Mouse (Mus musculus) yolk sac, embryonic 10.5 days (tissue): Measurements from ENCODE around the gene Gm29666.

Source experiments
- DNase-seq: peaks from one replicate; pipeline ENCODE4 v3.0.0-alpha.2; 2017; ENCODE audit warnings: low spot score

Gene Gm29666

DNA sequence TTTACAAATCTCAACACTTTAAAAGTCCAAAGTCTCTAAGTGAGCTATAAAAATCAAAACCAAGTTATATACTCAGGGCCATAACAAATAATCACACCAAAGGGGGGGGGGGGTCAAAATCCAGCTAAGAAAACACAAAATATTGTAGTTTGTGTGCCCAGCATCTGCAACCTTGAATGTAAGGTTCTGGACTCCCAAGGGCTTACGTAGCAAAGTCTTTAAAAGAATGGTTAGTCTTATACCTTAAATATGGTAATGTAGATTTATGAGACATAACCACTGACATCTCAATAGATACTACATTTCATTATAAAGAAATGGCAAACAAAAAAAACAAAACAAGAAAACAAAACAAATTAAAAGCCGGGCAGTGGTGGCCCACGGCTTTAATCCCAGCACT is at the start of gene Gm29666:
Gene Gm29666, minus strand, starts transcription at position 101 of the 400 bp plus-strand sequence.
- no peak for DNase-seq

DNA sequence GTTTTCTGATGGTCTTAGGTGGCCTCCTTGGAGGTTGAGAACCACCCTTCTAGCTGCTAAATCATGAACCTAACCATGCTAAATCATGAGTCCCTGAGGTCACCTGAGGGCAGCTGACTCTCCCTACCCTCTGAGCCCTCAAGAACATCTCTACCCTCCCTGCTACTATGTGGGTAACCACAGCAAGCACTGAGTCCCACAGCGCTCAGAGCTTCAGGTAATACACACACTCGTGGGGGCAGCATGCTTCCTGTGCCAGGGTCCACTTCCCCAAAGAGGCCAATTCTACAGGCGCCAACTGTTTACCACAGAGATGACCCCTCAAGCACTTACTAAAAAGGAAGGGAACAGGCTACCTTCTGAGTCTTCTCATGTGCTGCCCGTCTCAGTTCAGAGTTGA is 48.7 kb upstream of the Gm29666 start:
- no peak for DNase-seq

DNA sequence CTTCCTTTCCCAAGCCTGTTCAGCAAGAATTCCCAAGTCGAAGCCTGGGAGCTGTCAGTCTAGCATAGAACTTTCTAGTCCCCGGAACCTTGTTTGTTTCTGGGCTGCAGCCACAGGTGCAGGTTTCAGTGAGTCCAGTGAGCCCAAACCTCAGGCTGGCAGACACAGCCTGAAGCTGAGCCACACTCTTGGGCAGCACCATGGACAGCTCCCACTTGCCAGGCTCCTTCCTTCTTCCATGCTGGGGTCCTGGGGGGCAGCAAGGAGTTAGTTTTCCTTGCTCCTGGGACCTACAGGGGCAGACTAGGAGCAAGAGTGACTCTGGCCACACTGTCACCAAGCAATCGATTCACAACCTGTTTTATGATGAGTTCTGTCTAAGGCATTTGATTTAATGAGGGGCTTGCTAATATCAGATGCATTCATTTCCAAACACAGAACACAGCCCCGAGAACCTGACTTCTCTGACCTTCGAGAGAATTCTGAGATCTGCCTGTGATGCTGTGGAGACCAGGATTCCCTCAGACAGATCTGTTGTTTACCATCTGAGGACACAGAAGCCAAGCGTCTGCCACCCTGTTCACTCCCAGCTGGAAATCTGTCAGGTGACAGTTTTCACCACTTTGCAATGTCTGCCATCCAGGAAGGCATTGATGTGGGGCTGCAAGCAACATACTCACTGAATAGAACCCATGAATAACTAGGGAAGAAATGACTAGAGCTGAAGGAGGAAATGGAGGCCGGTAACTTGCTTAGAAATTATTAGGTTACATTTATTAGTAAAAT is 45.9 kb upstream of the Gm29666 start:
- peak; percentile 24 for DNase-seq

DNA sequence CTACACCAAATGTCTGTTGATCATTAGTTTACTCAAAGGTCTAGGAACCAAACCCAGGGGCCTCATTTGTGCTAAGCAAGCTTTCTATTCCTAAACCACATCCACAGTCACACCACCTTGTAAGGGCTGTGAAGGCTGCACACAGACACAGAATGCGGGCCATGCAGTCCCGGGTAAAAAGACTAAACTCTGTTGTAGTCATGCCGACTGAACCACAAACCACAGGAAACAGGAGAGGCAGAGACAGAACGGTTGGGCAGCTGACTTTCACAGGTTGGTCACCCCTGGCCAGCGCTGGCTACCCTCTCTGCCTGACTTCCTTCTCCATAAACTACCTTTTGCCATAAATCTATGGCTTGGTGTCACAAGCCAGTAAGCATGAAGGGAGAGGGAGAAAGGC is 44.9 kb upstream of the Gm29666 start:
- no peak for DNase-seq

DNA sequence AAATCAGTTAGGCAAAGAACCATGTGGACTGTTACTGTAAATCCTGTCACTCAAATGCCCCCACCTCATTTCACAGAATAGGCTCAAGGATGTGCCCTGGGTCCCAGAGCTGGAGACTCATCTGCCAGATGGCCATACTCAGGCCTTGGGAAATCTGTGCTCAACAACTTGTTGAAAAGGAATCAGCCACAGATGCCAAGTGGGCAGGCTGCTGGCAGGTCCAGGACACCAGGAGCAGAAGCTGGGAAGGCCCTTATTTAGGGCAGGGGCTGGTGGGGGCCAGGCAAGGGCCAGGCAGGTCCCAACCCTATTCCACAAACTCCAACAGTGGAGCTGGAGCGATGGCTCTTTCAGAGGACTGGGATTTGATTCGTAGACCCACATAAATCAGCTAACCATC is 42.7 kb upstream of the Gm29666 start:
- DNase-seq = no peak

DNA sequence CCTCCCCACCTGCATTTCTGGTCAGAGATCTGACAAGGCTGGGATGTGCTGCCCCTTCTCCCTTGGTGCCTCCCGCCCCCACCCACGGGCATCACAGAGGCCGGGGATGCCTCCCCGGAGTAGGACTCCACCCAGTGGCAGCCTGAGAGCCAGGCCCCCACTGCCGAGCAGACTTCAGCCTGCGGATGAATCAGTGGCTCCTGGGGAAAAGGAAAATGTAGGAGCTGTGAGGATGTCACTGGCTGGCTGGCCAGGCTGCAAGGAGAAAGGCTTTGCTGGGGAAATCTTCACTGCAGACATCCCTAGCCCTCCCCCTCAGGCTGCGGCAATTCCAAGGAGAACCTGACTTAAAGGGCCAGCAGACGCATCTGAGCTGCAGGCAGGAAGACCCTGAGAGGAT is 40.9 kb upstream of the Gm29666 start:
- no peak for DNase-seq

DNA sequence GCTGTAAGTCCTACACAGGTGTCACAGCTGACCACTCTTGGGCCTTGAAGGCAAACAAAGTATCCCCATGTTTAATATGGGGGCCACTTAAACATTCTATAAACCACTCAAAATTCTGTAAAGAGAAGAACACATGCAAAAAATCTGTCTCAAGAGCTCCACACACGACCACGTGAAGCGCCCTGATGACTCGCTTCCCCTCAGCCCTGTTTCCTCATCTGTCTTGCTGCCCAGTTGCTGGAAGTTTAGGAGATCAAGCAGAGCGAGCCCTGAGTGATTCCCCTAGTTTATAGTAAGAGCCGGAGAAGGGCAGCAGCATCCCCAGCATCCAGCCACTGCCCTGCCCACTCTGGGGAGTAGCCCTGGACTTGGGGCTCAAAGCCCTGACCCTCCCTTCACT is 40.1 kb upstream of the Gm29666 start:
- DNase-seq = no peak

DNA sequence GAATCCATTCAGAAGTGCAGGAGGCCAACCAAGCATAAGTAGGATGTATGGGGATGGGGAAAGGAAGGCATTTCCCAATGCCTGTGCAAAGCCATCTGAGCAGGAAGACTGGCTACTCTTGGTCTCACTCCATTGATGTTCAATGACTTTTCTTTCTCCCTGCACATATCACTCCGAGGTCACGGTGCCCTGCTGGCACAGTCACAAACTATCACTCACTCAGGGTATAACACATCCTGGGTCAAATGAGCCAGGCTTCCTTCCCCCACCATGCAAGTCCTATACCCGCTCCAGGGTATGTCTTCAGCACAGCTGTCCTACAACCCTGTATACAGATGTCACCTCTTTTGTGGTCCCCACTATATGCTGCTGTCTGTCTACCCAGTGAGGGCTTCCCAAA is 38.5 kb upstream of the Gm29666 start:
- no peak for DNase-seq

DNA sequence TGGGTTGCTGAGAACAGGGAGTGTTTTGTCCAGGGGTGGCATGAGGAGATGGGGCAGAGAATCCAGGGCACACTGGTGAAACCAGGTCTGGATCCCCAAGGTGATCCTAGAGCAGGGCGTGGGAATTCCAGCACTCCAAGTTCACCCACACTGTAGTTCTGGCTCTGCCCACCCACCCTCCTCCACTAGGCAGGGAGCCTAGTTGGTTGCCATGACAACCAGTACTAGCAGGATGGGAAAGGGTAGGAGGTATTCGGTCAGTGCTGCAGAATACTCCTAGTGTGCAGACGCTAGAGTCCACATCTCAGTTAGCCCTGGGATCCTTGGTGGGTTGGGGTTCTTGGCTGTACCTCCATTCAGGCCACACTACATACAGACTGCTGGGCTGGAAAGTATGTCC is 38.0 kb upstream of the Gm29666 start:
- DNase-seq = no peak

DNA sequence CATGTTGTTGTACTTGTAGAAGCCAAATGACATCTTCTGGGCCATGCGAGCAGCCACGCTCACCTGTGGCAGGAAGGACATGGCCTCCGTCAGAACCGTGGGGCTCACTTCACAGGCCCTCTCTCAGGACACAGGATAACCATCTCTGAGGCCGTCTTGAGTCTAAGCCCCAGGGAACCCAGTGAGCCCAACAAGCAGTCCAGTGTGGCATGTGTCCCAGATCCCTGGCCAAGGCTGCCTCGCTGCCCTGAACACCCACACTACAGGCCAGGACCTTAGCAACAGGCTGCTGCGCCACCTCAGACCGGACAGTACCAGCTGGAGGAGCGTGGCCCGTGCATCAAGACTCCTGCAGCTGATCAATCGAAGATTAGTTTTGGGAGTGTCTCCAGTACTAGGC is 33.4 kb upstream of the Gm29666 start:
- no peak for DNase-seq

DNA sequence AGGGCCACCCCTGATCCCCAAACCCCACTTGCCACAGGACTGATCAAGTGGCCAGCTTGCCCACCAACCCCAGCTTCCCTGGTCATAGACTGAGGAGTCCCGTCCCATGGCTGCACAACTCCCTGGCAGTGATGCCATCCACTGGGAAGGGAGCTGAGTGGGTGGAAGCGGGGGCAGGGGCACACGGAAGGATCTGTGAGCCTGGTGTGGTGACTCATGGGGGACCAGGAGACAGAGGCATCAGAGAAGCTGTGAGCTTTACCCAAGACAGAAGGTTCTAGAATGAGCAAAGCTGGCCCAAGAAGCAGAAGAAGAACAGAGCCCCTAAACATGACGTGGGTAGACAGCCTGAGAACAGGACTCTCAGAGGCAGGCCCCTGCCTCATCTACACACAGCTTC is 30.2 kb upstream of the Gm29666 start:
- DNase-seq = no peak

DNA sequence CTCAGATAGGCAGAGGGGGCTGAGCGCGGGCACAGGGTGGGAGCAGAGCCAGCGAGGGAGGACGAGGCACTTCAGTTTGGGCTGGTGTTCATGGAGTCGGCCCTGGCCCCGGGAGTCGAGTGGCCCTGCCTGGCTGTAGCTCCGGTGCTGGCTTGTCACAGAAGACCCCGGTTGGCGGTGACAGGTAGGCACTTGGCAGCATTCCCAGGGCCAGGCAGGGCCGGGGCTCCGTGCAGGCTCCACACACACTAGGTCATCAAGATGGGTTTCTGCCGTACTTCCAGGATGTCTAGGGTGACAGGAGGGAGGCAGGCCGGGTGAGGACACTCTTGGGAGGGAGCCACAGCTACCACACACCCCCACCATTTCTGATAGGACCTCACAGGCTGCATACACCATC is 29.2 kb upstream of the Gm29666 start:
- DNase-seq = no peak

DNA sequence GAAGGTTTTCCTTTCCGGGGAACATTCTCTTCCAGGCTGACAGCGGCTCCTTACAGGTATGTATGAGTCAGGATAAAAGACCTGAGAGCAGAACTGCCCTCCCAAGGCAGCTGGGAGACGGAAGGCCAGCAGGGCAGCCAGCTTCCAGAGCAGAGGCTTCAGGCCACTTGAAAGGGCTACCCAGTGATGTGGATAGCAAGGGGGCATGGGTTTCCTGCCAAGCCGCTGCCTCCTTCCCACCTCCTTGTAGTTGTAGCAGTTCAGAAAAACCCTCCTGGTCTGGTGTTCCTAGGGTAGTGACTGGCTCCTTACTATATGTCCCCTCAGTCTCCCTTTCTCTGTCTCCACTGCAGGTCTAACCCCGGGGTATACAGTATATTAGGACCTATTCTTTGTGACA is 24.5 kb upstream of the Gm29666 start:
- DNase-seq = no peak

DNA sequence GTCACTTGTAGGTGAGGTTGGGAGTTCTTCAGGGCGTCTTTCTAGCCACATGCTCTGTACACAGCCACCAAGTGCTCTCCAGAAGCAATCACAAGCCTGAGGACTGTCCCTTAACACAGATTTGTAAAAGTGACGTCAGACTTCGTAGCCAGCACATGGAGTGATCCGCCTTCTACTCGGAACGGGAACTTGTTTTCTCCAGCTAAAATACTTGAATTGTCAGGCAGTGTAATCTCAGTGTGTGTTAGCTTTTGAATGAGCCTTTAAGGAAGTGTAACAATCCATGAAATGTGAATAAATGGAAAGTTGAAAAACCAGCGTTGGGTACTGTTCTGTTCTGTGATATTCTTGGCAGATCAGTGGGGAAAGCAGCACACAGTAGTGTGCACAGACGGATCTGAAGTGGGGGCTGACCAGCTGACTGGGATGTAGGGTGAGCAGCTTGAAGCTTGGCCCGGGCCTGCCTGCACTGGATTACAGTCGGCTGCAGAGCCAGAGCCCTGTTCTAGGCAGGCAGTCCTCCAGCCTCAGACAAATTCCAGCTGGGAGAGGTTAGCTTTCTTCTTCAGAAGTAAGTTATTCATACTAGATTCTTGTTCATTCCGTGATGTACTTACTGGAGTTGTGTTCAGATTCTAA is 22.9 kb upstream of the Gm29666 start:
- no peak for DNase-seq

DNA sequence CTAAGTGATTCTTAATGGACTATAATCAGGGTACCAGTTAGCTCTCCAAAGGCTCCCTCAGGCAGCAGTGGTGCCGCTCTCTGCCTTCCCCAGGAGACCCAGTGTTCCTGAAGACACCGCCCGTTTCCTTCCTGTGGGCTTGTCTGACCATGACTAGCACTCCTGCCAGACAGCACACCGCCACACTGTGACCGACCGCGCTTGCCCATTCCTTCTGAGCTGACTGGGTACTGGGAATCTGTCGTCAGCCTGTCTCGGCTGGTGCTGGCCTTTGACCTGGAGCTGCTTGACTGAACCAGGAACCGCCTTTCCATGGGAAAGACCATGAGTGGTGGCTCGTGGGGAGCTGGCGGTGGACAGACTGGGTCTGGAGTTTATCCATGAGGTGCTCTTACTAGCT is 20.3 kb upstream of the Gm29666 start:
- no peak for DNase-seq

DNA sequence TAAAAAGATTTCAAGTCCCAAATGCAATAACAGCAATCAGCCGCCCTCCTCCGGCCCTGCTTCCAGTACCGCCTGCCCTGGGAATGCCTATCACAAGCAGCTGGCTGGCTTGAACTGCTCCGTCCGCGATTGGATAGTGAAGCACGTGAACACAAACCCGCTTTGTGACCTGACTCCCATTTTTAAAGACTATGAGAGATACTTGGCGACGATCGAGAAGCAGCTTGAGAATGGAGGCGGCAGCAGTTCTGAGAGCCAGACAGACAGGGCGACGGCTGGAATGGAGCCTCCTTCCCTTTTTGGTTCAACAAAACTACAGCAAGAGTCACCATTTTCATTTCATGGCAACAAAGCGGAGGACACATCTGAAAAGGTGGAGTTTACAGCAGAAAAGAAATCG is 15.1 kb upstream of the Gm29666 start:
- no peak for DNase-seq

DNA sequence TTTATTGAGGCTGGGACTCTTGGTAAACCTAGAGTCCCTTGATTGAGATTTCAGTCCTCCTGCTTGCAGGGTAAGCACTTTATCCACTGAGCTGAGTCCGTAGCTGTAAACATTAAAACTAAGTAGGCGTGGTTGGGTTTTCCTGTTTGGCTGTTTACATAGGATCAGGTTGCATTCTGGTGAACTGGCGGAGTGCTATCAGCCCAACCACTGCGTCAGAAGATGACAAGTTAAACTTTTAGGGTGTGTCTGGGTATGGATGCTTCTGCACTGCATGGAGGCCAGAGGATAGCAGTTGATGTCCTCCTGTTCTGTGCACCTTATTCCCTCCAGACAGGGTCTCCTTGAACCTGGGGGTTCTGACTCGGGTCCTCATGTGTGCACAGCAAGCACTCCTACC is 12.5 kb upstream of the Gm29666 start:
- no peak for DNase-seq

DNA sequence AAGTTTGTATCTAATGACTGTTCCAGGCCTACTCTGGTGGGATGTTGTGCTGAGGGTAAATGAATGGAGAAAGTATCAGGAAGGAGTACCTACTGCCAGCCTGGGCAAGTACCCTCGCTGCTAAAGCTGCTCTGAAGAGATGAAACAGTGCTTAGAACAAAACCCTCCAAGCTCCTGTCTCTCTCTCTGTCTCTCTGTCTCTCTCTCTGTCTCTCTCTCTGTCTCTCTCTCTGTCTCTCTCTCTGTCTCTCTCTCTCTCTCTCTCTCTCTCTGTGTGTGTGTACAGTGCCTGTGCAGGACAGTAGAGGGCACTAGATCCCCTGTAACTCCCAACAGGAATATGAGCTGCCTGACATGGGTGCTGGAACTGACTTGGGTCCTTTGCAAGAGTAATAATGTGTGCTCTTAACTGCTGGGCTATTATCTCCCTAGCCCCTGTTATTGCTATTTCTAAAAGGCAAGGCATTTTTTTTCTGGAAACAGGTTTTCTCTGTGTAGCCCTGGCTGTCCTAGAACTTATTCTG is 5.7 kb upstream of the Gm29666 start:
- no peak for DNase-seq

DNA sequence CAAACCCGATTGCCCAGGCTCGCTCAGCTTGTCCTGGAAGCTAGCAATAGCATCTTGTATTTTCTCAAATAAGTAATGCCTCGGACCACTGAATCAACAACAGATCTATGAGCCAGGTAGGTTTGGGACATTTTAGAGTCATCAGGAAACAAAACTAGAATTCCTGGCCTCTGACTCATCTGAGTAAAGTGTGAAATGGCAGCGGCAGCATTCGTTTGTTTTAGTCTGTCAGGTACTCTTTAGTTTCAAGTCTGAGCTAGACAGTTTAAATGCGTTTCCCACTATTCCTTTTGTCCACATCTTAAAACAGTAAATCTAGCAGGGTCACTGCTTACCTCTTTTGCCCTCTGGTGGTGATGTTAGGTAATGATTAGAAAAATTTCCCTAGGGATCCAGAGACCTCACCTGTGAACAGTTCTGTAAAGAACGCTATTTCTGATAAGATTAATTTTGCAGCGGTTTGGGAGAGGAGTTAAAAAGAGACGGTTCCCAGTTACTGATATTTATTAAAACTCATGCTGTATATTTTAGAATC is 5.0 kb upstream of the Gm29666 start:
- peak; percentile 43 for DNase-seq

DNA sequence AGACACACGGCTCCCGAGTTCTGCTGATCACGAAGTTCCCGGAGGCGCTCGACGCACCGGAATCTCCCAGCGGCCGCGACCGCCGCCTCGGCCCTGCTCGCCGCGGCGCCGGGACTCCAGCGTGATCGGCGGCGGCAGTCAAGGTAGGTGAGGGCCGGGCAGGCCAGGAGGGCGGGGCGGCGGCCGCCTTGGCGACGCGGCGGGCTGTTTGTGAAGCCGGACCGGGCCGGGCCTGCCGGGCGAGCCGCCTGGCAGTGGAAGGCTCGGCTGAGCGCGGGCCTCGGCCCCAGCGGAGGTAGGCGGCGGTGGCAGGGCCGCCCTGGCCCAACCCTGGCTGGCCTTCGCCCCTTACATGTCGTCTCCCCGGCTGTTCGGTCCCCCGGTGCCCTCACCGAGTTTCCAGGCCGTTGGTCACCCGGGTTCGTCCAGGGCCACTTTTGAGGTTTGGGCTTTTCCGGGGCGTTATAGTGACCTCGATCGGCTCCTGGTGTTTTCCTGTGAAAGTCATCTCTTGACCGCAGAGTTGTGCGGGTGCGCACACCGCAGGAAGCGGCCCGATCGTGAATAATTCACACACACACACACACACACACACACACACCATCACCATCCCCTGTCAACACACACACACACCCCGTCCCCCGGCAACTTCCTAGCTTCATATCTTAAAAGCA is 3.8 kb upstream of the Gm29666 start:
- DNase-seq = no peak

DNA sequence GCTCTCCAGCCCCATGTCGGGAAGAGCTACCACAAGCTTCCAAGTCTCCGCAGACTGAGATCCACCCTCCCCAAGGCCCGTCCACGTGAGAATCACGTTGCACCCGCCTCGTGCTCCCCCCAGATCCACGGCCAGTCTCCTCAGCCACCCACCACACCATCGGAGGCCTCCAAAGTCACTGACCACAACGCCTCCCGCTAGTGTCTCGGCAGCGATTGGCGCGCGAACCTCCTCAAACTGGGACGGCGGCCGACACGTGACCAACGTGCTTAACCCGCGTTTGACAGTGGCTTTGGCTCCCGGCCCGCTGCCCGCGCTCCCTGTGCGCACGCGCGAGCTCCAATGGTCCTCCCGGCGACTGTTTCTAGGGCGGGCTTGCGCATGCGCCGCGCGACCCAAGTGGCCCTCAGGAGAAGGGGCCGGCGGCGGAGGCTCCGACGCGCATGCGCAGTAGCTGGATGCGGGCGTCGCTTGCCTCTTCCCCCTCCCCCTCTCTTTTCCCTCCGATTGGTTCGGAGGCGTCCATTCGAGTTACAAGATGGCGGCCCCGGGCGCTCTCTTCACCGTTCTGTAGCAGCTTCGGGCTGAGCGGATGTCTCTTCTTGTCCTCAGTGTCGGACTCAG is 3.2 kb upstream of the Gm29666 start, which contains the start of gene Nup50:
Gene Nup50, plus strand, starts transcription at position 528 of the 624 bp plus-strand sequence.
- peak; percentile 99 for DNase-seq

DNA sequence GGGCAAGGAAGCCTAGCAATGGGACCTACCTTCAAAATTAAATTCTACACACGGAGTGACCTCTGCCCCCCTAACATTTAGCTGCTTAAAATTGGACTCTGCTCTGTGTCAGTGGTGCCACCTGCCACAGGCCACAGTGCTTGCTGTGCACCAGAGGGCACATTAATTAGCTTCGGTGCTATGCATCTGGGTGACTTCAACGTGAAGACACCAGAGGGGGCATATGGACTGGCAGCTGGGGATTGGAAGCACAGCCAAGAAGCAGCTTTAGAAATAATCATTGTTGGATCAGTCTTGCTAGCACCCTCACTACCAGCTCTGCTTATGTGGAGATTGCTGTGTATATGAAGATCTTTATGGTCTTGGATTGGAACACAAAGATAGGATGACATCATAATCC is 6.6 kb downstream of the Gm29666 start:
- no peak for DNase-seq
